Mouse (Mus musculus) left cerebral cortex, adult 9 months (tissue): ENCODE data around the gene Farp1.

Experiments used
- DNase-seq, 2 experiments: peaks; one replicate each; pipeline ENCODE4 v3.0.0; 2022; ENCODE audit warnings: low spot score in 2 of 2

Gene Farp1

DNA sequence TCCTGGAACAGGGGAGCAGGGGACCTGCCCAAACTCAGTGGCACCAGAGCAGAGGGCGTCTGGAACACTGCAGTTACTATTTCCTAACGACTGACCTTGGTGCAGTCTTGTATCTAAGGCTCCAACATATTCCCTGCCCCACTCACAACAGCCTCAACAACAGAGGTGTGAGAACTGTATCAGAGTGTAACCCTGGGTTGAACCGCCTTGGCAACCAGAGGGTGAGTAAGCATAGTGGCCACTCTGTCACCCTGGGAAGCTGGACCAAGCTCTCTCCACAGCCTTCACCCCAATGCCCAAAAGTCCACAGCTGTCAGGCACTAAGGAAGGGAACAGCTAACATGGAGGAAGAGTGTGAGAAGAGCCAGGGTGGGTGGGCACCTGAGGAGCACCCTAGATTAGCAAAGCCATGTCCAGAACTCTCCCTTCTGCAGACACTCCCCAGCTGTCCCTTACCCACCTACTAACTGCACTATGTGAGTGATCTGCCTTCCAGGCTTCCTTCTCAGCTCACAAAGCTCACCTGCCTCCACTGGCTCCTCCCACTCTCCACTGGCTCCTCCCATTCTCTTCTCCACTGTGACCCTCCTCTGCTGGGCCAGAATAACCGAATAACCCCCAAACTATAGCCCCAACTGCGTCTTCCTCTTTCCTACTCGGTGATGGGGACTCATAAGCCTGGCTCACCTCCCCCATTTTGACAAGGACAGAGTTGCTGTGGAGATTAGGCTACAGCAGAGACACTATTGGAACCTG is 275.5 kb downstream of the Farp1 start:
- DNase-seq: no peak

DNA sequence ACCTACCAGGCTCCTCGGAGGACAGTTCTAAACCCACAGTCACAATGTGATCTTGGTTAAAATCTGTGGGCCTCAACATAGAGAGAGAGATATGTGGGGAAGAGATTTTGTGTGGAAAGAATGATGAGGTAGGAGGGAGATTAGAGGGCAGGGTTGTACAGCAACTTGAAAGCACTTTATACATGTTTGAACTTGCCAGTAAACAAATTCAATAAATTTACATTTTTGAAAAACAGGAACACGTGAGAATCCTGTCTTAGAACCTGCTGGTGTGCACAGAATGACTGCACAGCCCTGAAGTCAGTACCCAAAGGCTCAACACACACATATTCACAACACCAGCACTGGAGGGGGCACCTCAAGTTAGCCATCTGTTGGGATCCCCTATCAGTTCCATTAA is 276.1 kb downstream of the Farp1 start:
- DNase-seq: no peak

DNA sequence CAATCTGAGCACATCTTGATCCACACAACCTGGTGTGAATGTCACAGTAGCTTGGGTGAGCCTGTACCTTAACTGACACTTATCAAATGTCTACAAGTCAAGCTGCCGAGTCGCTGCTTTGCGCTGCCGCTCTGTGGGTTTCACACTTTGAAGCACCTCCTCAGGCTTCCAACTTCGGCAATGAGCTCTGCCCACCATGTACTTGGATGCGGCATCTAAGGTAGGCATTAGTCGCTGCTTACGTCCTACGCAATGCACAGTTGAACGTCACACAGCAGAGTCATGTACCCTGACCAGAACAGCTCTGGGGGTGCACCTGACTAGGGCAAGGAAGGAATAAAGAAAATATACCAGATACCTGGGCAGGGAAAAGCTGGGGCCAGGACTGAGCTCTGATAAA is 278.3 kb downstream of the Farp1 start:
- no peak for DNase-seq

DNA sequence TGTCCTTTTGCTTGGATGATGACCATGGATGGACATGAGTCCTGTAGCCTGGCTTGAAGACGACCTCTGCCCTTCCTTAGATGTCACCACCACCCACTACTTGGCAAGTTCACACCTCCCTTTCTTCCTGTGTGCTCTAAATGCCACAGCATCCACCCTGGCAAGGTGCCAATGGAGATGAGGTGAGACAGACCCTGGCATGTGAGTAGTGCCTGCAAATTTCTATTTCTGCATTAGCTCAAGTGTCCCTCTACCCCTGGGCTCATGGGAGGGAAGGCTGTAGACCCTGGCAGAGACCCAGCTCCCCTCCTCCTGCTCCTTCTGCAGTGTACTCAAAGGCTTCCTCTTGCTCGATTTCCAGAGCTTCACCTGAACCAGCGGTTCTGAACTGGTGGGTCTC is 279.9 kb downstream of the Farp1 start:
- no peak for DNase-seq

DNA sequence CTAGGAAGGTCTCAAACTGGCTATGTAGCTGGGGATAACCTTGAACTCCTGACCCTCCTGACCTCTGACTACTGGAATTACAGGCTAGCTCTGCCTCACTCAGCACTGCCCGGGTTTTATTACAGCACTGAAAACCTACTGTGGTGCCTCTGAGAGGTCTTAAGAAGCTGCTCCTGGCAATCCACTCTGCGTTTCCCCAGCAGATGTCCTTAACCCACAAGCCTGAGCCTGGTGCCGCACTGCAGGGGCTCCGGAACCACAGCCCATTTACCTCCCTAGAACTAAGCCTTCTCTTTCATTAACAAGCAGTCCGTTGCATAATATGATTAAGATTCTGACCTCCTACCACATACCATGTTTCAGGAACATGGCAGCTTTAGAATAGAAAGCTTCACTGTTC is 281.1 kb downstream of the Farp1 start:
- DNase-seq: no peak

DNA sequence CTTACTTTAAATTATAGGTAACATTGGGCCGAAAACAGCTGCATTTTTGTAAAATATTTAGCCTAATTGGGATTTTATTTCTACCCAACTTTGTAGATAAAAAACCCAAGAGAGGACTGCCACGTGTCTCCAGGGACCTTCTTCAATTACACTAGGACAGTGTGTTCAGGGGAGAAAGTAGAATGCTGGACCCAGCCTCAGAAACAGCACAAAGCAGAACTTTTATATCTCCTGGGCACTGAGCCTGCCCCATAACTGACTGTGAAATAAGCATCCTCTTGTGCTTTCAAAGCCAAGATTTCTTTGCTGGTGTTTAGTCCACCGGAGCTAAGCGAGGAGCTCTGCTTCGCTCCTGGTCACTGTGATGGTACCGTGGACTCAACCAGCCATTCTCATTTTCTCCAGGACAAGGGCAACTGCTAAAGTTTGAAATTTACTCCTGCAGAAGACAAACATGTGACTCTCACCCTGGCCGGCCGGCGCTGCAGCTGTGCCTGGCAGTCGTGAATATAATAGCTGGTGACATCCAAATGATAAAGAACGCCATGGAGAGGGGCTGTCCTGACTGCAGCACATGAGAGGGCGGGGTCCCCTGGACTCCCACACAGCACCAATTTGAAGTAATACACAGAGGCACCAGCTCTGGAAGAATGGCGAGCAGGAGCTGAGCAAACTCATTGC is 281.8 kb downstream of the Farp1 start:
- DNase-seq: no peak

DNA sequence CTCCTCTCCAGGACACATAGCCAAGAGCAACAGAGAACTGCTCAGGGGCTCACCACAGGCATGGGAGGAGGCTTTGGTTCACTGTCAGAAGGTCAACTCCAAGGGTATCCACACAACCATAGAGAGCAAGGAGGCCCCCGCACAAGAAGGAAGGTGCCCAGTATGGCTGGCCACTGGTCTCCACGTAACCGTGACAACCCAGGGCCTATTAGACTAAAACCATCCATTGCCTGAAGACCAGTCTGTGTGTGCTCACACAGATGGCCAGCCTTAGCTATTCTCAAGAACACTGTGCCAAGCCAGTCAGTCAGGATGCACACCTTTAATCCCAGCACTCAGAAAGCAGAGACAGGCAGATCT is 282.3 kb downstream of the Farp1 start:
- no peak for DNase-seq

DNA sequence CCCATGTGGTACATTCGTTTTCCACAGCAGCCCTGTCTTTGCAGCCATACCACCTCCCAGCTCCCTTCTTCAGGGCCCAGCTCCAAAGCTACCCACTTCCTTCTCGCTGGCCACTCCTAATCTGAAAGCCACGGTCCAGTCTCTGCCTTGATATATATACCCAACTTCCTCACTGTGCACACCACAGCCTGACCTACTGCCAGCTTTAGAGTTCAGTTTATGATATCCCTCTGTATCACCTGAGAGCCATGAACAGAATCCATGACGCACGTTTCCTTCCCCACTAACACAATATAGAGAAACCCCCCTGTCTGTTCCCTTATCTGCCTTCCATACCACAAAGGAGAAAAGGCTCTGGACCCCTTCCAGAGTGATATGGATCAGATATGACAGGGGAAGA is 283.4 kb downstream of the Farp1 start:
- DNase-seq: no peak

DNA sequence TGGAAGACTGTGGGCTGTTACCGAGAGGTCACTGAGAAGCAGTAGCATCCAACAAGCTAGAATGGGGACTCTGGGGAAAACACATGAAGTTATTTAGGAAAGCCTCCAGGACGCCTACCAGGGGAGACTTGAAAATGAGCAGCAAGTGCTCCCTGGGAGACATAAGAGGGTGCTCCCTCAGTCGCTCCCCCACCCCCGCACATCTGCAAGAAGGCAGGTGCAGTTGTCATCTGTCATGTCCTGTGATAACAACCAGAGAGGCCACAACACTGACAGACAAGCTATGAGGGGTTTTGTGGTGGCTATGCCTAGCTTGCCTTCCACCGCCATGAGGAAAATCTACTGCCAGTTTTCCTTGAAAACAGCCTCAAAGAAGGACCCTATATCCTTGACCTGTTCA is 287.1 kb downstream of the Farp1 start:
- DNase-seq: no peak

DNA sequence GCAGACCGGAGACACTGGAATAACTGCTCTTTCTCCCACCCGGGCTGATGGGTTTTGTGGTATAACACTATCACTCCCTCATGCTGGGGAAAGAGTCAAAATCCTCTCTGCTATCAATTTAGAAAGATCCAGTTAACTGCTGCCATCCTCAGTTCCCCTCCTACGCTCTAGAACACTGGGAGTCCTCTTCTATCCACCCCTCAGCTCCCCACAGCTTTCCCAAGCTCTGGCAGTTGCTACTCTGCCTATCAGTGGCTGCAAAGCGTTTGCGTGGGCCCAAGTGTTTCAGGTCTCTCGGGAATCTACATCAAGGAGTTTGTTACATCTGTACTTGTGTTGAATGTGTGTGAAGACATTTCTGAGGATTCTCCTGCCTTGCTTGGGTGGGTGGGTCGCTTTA is 287.6 kb downstream of the Farp1 start:
- DNase-seq: peak; percentile 81

DNA sequence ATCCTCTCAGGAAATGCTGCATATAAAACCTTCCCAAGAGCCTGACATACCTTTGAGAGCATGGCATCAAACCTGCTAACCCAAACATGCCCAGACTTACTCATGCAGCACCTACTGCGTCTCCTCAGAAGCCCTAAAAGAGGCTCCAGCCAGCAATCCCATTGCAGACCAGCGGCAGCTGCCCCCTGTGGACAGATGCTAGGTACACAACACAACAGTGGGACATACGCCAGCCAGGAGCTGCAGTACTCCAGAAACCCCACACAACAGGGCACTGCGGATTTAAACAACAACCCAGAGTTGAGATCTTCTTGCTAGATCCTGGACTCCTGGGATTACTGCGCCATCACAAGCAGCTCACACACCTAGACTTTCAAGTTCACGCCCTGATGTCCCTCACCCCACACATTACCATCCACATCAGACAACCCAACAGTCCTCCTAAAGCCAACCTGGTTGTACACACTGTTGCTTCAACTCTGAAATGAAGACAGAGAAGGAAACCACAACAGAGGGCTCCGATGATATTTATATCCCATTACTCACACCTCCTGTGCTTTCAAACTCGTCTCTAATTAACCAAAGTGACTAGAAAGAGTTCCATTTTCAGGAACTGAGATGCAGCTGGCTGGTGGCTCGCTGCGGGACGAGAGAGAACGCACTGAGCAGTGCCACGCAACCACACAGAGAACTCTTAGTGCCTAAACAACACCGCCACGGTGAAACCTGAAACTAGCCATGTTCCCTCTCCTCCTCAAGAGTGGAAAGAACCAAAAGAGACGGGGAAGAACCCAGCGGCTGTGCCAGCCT is 289.7 kb downstream of the Farp1 start:
- DNase-seq: peak in 1 of 2 experiments; percentile 35

DNA sequence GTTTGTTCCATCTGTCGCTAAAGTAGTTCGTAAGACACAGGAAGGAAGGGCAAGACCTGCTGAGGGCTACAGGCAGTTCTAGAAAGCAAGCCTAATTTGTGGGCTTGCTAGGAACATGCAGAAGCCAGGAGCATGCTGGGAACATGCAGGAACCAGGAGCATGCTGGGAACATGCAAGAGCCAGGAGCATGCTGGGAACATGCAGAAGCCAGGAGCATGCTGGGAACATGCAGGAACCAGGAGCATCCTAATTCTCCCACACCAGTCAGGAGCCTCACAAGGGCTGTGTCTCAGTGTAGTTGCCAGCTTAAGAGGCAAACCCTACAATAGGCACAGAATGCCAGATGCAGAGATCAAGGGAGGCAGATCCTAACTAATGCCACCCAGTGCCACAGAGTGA is 291.4 kb downstream of the Farp1 start:
- no peak for DNase-seq

DNA sequence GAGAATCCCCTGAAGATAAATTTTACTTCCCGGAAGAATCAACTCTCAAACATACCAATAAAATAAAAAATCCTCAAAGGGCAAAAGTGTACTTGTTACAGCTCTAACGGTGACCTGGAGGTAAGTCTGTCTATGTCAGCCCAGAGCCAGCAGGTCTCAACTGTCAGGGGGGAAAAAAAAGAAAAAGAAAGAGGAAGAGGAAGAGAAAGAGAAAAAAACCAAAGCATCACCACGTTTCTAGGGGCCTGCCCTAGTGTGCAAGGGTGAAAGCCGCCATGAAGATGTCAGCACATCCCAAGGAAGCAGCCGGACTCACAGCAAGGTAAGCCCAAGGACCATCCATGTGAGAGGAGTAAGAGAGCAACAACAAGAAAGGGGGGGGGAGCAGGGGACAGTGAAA is 293.9 kb downstream of the Farp1 start:
- no peak for DNase-seq

DNA sequence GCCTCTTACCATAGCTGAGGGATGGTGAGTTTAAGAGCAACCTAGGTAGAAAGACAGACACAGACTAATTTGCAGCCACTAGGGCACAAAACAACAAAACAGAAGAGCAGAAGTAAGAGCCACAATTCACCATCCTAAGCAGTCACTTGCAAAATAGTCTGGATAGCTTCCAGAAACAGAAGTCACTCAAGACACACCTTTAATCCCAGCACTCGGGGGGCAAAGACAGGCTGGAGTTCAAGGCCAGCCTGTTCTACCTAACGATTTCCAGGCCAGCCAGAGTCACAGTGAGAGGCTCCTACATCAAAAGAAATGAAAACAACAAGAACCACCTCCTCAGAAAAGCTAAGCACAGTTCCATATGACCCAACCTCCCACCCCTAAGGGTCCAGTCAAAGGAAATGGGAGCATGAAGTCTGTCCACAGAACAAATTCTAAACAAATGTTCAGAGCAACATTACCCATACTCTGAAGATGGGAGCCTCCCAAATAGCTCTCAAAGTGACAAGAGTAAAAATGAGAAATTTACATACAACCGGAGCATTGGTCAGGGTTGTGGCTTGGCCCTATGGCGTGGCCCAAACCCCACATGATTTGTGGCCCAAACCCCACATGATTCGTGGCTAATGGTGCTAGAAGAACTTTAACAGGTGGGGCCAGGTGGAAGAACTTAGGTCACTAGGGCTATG is 294.5 kb downstream of the Farp1 start:
- DNase-seq: no peak

DNA sequence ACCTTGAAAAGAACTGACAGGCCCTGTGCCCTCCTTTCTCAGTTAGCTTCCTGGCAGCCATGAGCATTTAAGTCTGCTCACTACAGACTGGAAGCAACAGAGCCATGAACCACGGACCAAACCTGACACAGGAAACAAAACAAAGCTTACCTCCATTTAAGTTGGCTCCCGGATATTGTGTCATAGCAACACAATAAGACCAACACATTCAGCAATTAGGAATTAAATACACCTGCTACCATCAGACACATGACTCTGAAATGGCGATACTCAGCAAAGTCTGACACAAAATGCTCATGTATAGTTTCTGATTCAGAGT is 295.0 kb downstream of the Farp1 start:
- no peak for DNase-seq
